Mouse (Mus musculus): ENCODE data around the gene Flt3l. TPM values are rescaled to one million over a fixed set of nuclear protein-coding genes. Genes with fewer than 3 reads are reported as not detected.

The Flt3l gene
- polyA plus RNA-seq, 2 experiments, result 3.3 to 12.4 TPM

- peaks cover 57% of the 10 kb centered on the region for H3K36me3 ChIP-seq (ENCODE audit: control insufficient read depth, insufficient read depth, low read length)
- H3K4me3 ChIP-seq (replicated peaks; ENCODE audit: low read length), result no peak overlapping the region
- WGBS, result 2% methylated on average over 10 of the region's 10 CpGs
- peak; percentile 64 for ATAC-seq (ENCODE audit: low FRiP score, low read depth)
- TF ChIP-seq POLR2A (IDR thresholded peaks at IDR 0.05; ENCODE audit: borderline replicate concordance, extremely low read depth, insufficient read depth, insufficient read length), result no peak
- no peaks in the 10 kb centered on the region for H3K27me3 ChIP-seq (ENCODE audit: control insufficient read depth, insufficient read depth, low read length)
- no peaks in the 10 kb centered on the region for H3K4me1 ChIP-seq (ENCODE audit: control insufficient read depth, insufficient read depth, low read length)
- H3K27ac ChIP-seq (replicated peaks; ENCODE audit: low read depth, low read length), result no peak overlapping the region
- DNase-seq (ENCODE audit: low spot score), result peak; percentile 92
- H3K4me2 ChIP-seq (replicated peaks; ENCODE audit: low read depth, low read length, severe bottlenecking), result no peak overlapping the region
- no peak overlapping the region for H3K9ac ChIP-seq (ENCODE audit: low read depth, low read length, severe bottlenecking)
- no peaks in the 10 kb centered on the region for H3K9me3 ChIP-seq (ENCODE audit: control insufficient read depth, low read length)
Observed at GRCm38 (mm10) chr7:45079856-45080255, 56.4 kb downstream of the Flt3l start.

MicroRNAs encoded within 50 kb of the gene (microRNA counts, 519-probe panel; counts per million panel counts)
- 2,516 counts per million, percentile 42 among the panel's probes with 10 or more counts for microRNA mmu-miR-150

Small RNAs within 50 kb of the gene (microRNA-seq; reads per million reads assigned to microRNA genes)
- gene Mir150 (12.1 reads per million, percentile 23 among the genes with 10 or more reads in this experiment), gene Mir5121 (18.5 reads per million, percentile 29 among the genes with 10 or more reads in this experiment), gene Mir7055 (not detected)

Other genes with a start within 250 kb of the Flt3l start
Only the 30 nearest of the 33 such genes appear.
- 113 and 141 TPM in 2 replicates for gene Ap2a1, start 206.9 kb downstream of the Flt3l start, polyA plus RNA-seq (2012; rRNA removed)
- 72.2 and 75.7 TPM in 2 replicates for gene Ap2a1, start 206.9 kb downstream of the Flt3l start, polyA plus RNA-seq (2014; fragmentation: Nextera tagmentation; extraction: Ambion mirVana)
- gene Tsks, start 193.2 kb downstream of the Flt3l start, polyA plus RNA-seq (2012; rRNA removed), result 0.05 TPM in 1 of 2 replicates, not detected in the other
- gene Tsks, start 193.2 kb downstream of the Flt3l start, polyA plus RNA-seq (2014; fragmentation: Nextera tagmentation; extraction: Ambion mirVana), result 0.14 TPM in 1 of 2 replicates, not detected in the other
- 78.9 and 115 TPM in 2 replicates for gene Cpt1c, start 161.6 kb downstream of the Flt3l start, polyA plus RNA-seq (2012; rRNA removed)
- 26.3 and 33.6 TPM in 2 replicates for gene Cpt1c, start 161.6 kb downstream of the Flt3l start, polyA plus RNA-seq (2014; fragmentation: Nextera tagmentation; extraction: Ambion mirVana)
- 607 and 720 TPM in 2 replicates for gene Prmt1, start 149.9 kb downstream of the Flt3l start, polyA plus RNA-seq (2012; rRNA removed)
- gene Prmt1, start 149.9 kb downstream of the Flt3l start, polyA plus RNA-seq (2014; fragmentation: Nextera tagmentation; extraction: Ambion mirVana), result 166 and 187 TPM in 2 replicates
- 142 and 168 TPM in 2 replicates for gene Irf3, start 138.8 kb downstream of the Flt3l start, polyA plus RNA-seq (2012; rRNA removed)
- gene Irf3, start 138.8 kb downstream of the Flt3l start, polyA plus RNA-seq (2014; fragmentation: Nextera tagmentation; extraction: Ambion mirVana), result 92.5 and 92.7 TPM in 2 replicates
- gene Bcl2l12, start 137.7 kb downstream of the Flt3l start, polyA plus RNA-seq (2012; rRNA removed), result 81.3 and 104 TPM in 2 replicates
- gene Bcl2l12, start 137.7 kb downstream of the Flt3l start, polyA plus RNA-seq (2014; fragmentation: Nextera tagmentation; extraction: Ambion mirVana), result 54.9 and 62.9 TPM in 2 replicates
- gene Scaf1, start 120.1 kb downstream of the Flt3l start, polyA plus RNA-seq (2012; rRNA removed), result 114 and 135 TPM in 2 replicates
- 50.7 and 58.3 TPM in 2 replicates for gene Scaf1, start 120.1 kb downstream of the Flt3l start, polyA plus RNA-seq (2014; fragmentation: Nextera tagmentation; extraction: Ambion mirVana)
- gene Rras, start 118.5 kb downstream of the Flt3l start, polyA plus RNA-seq (2012; rRNA removed), result 53.8 and 60.9 TPM in 2 replicates
- gene Rras, start 118.5 kb downstream of the Flt3l start, polyA plus RNA-seq (2014; fragmentation: Nextera tagmentation; extraction: Ambion mirVana), result 42.8 and 43.7 TPM in 2 replicates
- 25.2 and 26.8 TPM in 2 replicates for gene Prr12, start 83.6 kb downstream of the Flt3l start, polyA plus RNA-seq (2012; rRNA removed)
- 16.0 and 19.6 TPM in 2 replicates for gene Prr12, start 83.6 kb downstream of the Flt3l start, polyA plus RNA-seq (2014; fragmentation: Nextera tagmentation; extraction: Ambion mirVana)
- gene Nosip, start 74.0 kb downstream of the Flt3l start, polyA plus RNA-seq (2012; rRNA removed), result 82.7 and 86.8 TPM in 2 replicates
- 68.1 and 69.6 TPM in 2 replicates for gene Nosip, start 74.0 kb downstream of the Flt3l start, polyA plus RNA-seq (2014; fragmentation: Nextera tagmentation; extraction: Ambion mirVana)
- gene Prrg2, start 73.8 kb downstream of the Flt3l start, polyA plus RNA-seq (2012; rRNA removed), result 50.4 and 54.1 TPM in 2 replicates
- 18.6 and 21.4 TPM in 2 replicates for gene Prrg2, start 73.8 kb downstream of the Flt3l start, polyA plus RNA-seq (2014; fragmentation: Nextera tagmentation; extraction: Ambion mirVana)
- 679 and 759 TPM in 2 replicates for gene Rcn3, start 44.2 kb downstream of the Flt3l start, polyA plus RNA-seq (2012; rRNA removed)
- gene Rcn3, start 44.2 kb downstream of the Flt3l start, polyA plus RNA-seq (2014; fragmentation: Nextera tagmentation; extraction: Ambion mirVana), result 569 and 577 TPM in 2 replicates
- gene Fcgrt, start 32.6 kb downstream of the Flt3l start, polyA plus RNA-seq (2012; rRNA removed), result 56.1 and 64.6 TPM in 2 replicates
- gene Fcgrt, start 32.6 kb downstream of the Flt3l start, polyA plus RNA-seq (2014; fragmentation: Nextera tagmentation; extraction: Ambion mirVana), result 88.4 and 89.0 TPM in 2 replicates
- 563 and 814 TPM in 2 replicates for gene Rps11, start 12.0 kb downstream of the Flt3l start, polyA plus RNA-seq (2012; rRNA removed)
- gene Rps11, start 12.0 kb downstream of the Flt3l start, polyA plus RNA-seq (2014; fragmentation: Nextera tagmentation; extraction: Ambion mirVana), result 1,719 and 1,751 TPM in 2 replicates
- 3,691 and 3,912 TPM in 2 replicates for gene Rpl13a, start 7.7 kb downstream of the Flt3l start, polyA plus RNA-seq (2012; rRNA removed)
- gene Rpl13a, start 7.7 kb downstream of the Flt3l start, polyA plus RNA-seq (2014; fragmentation: Nextera tagmentation; extraction: Ambion mirVana), result 1,718 and 1,777 TPM in 2 replicates
- 0.31 TPM in 1 of 2 replicates, not detected in the other for gene Gm45713, start 201 bp downstream of the Flt3l start, polyA plus RNA-seq (2012; rRNA removed)
- 0.39 and 1.4 TPM in 2 replicates for gene Gm45713, start 201 bp downstream of the Flt3l start, polyA plus RNA-seq (2014; fragmentation: Nextera tagmentation; extraction: Ambion mirVana)
- 115 and 118 TPM in 2 replicates for gene Pih1d1, start 17.9 kb upstream of the Flt3l start, polyA plus RNA-seq (2012; rRNA removed)
- gene Pih1d1, start 17.9 kb upstream of the Flt3l start, polyA plus RNA-seq (2014; fragmentation: Nextera tagmentation; extraction: Ambion mirVana), result 86.4 and 87.3 TPM in 2 replicates
- gene Aldh16a1, start 18.2 kb upstream of the Flt3l start, polyA plus RNA-seq (2012; rRNA removed), result 45.6 and 67.3 TPM in 2 replicates
- 40.0 and 47.7 TPM in 2 replicates for gene Aldh16a1, start 18.2 kb upstream of the Flt3l start, polyA plus RNA-seq (2014; fragmentation: Nextera tagmentation; extraction: Ambion mirVana)
- 0.40 and 0.58 TPM in 2 replicates for gene Slc17a7, start 27.5 kb upstream of the Flt3l start, polyA plus RNA-seq (2012; rRNA removed)
- gene Slc17a7, start 27.5 kb upstream of the Flt3l start, polyA plus RNA-seq (2014; fragmentation: Nextera tagmentation; extraction: Ambion mirVana), result 0.17 and 0.18 TPM in 2 replicates
- gene Gfy, start 43.1 kb upstream of the Flt3l start, polyA plus RNA-seq (2012; rRNA removed), result 0.09 and 0.27 TPM in 2 replicates
- gene Gfy, start 43.1 kb upstream of the Flt3l start, polyA plus RNA-seq (2014; fragmentation: Nextera tagmentation; extraction: Ambion mirVana), result not detected in 2 replicates
- gene Pth2, start 44.6 kb upstream of the Flt3l start, polyA plus RNA-seq (2012; rRNA removed), result not detected in 2 replicates
- gene Pth2, start 44.6 kb upstream of the Flt3l start, polyA plus RNA-seq (2014; fragmentation: Nextera tagmentation; extraction: Ambion mirVana), result not detected in 2 replicates
- 1.4 and 1.5 TPM in 2 replicates for gene Ccdc155, start 68.5 kb upstream of the Flt3l start, polyA plus RNA-seq (2012; rRNA removed)
- 0.79 and 1.2 TPM in 2 replicates for gene Ccdc155, start 68.5 kb upstream of the Flt3l start, polyA plus RNA-seq (2014; fragmentation: Nextera tagmentation; extraction: Ambion mirVana)
- gene Dkkl1, start 75.7 kb upstream of the Flt3l start, polyA plus RNA-seq (2012; rRNA removed), result 3.0 and 4.8 TPM in 2 replicates
- gene Dkkl1, start 75.7 kb upstream of the Flt3l start, polyA plus RNA-seq (2014; fragmentation: Nextera tagmentation; extraction: Ambion mirVana), result 9.0 and 14.8 TPM in 2 replicates
- 450 and 560 TPM in 2 replicates for gene Tead2, start 79.3 kb upstream of the Flt3l start, polyA plus RNA-seq (2012; rRNA removed)
- gene Tead2, start 79.3 kb upstream of the Flt3l start, polyA plus RNA-seq (2014; fragmentation: Nextera tagmentation; extraction: Ambion mirVana), result 143 and 168 TPM in 2 replicates
- gene Cd37, start 102.7 kb upstream of the Flt3l start, polyA plus RNA-seq (2012; rRNA removed), result 4.9 and 6.0 TPM in 2 replicates
- 2.6 and 3.7 TPM in 2 replicates for gene Cd37, start 102.7 kb upstream of the Flt3l start, polyA plus RNA-seq (2014; fragmentation: Nextera tagmentation; extraction: Ambion mirVana)
- 0.18 and 0.29 TPM in 2 replicates for gene Slc6a16, start 104.7 kb upstream of the Flt3l start, polyA plus RNA-seq (2012; rRNA removed)
- gene Slc6a16, start 104.7 kb upstream of the Flt3l start, polyA plus RNA-seq (2014; fragmentation: Nextera tagmentation; extraction: Ambion mirVana), result 0.21 TPM in 1 of 2 replicates, not detected in the other
- gene Slc6a21, start 141.1 kb upstream of the Flt3l start, polyA plus RNA-seq (2012; rRNA removed), result not detected in 2 replicates
- not detected in 2 replicates for gene Slc6a21, start 141.1 kb upstream of the Flt3l start, polyA plus RNA-seq (2014; fragmentation: Nextera tagmentation; extraction: Ambion mirVana)
- 42.6 and 46.1 TPM in 2 replicates for gene Trpm4, start 197.3 kb upstream of the Flt3l start, polyA plus RNA-seq (2012; rRNA removed)
- gene Trpm4, start 197.3 kb upstream of the Flt3l start, polyA plus RNA-seq (2014; fragmentation: Nextera tagmentation; extraction: Ambion mirVana), result 15.8 TPM in 2 replicates
- gene Hrc, start 198.9 kb upstream of the Flt3l start, polyA plus RNA-seq (2012; rRNA removed), result 9.5 and 17.9 TPM in 2 replicates
- 4.1 and 5.9 TPM in 2 replicates for gene Hrc, start 198.9 kb upstream of the Flt3l start, polyA plus RNA-seq (2014; fragmentation: Nextera tagmentation; extraction: Ambion mirVana)
- gene Ppfia3, start 230.6 kb upstream of the Flt3l start, polyA plus RNA-seq (2012; rRNA removed), result 12.3 and 13.8 TPM in 2 replicates
- 8.4 and 9.0 TPM in 2 replicates for gene Ppfia3, start 230.6 kb upstream of the Flt3l start, polyA plus RNA-seq (2014; fragmentation: Nextera tagmentation; extraction: Ambion mirVana)